Mouse (Mus musculus) kidney, adult 2 months (tissue): ENCODE measurements around the gene Eif2b2.

Source experiments
- CTCF ChIP-seq: fragments of 200-500 bp; conservative IDR thresholded peaks from 2 replicates; pipeline ENCODE4 v1.5.1; 2011; ENCODE audit warnings: low read depth, mild to moderate bottlenecking, control low read depth, low read length, moderate library complexity, mixed read lengths; ENCODE audit not compliant: insufficient read depth, insufficient read length
- POLR2A ChIP-seq: fragments of 200-500 bp; IDR thresholded peaks from one replicate; pipeline ENCODE4 v1.6.1; 2011; ENCODE audit warnings: low read depth, low read length, control low read depth

GRCm38 (mm10) chr12:85170284-85170947, 48.9 kb upstream of the Eif2b2 start:
- TF ChIP-seq CTCF (no peak), POLR2A (no peak)
